Mouse (Mus musculus) adrenal gland, adult 8-10 months (tissue): ENCODE data around the gene 3110001I22Rik. TPM values are rescaled to one million over a fixed set of nuclear protein-coding genes. Genes with fewer than 3 reads are reported as not detected.
"Not testable (repeated sequence)": the region's sequence is repeated elsewhere in the genome, so short reads cannot be mapped to it uniquely, and the experiment has no call there.

ENCODE experiments used
- DNase-seq: peaks from one replicate; pipeline ENCODE4 v3.0.0; 2022
- total RNA-seq, 4 experiments: library from RNA; stranded (reverse); gene quantifications; 2 replicates each; pipeline ENCODE4 v1.2.4; 2022

Gene 3110001I22Rik
- 1 to 10 TPM; 5.2 to 6.8 (median 5.7) TPM for total RNA-seq

DNA sequence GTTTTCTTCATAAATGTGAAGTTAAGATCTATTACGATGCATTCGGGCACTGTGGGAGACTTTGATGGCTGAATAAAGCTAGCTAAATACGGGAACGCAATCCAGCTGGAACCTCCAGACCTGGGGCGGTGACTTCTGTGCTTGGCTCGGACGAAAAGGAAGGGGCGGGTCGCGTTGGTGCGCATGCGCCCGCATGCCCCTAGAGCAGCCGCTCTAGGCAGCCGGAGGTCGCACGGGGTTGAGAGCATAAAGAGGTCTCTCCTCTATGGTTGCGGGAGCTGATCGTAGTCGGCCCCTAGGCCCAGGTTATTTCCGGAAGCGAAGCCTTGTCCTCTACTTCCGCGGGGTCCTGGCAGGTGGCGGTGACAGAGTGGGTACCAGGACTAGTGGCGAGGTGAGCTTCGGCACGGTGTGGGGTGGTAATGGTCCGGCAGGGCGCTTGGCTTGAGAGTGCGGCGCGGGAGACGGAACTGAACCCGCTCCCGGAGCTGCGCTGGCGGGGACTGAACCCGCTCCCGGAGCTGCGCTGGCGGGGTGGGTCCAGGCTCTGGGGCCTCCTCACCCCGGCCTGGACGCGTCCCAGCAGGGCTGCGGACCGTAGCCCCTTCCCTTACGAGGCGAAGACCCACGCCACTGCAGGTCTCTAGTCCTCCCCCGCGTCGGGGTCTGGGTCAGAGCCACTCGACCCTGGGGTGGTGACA lies at the start of gene 3110001I22Rik, which contains the start of gene Bfar:
TSS of gene 3110001I22Rik (plus strand) at position 245 of the 701 bp plus-strand sequence.
TSS of gene Bfar (plus strand) at position 174 of the 701 bp plus-strand sequence.
- DNase-seq: peak; percentile 89

GRCm38 (mm10) chr16:13628345-13628744 lies 43.4 kb upstream of the 3110001I22Rik start:
- DNase-seq: no peak

- DNase-seq: not testable (repeated sequence)
These were observed 33.5 kb upstream of the 3110001I22Rik start for GRCm38 (mm10) chr16:13638198-13638597.

GRCm38 (mm10) chr16:13639508-13639907 lies 32.2 kb upstream of the 3110001I22Rik start:
- DNase-seq: no peak

GRCm38 (mm10) chr16:13640064-13640463 lies 31.7 kb upstream of the 3110001I22Rik start:
- no peak for DNase-seq

- DNase-seq: no peak
These were observed 27.3 kb upstream of the 3110001I22Rik start for GRCm38 (mm10) chr16:13644474-13644873.

GRCm38 (mm10) chr16:13645930-13646329 lies 25.8 kb upstream of the 3110001I22Rik start:
- no peak for DNase-seq

DNA sequence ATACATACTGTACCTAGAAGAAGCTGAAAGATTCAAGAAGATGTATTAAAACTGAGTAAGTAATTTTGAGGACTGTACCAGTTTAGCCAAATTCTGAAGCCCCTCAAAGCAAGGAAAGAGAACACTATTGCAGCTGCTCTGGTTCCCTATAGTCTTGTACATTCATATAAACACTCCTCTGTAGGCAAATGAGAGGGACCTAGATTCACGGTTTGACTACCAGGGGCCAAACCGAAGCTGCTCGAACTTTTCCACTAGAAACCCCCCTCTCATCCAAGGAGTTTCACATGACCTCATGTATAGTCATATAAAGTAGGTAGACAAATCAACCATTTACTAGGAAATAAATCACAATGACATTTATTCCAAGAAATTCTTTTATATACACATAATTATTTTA lies 12.8 kb upstream of the 3110001I22Rik start:
- no peak for DNase-seq

DNA sequence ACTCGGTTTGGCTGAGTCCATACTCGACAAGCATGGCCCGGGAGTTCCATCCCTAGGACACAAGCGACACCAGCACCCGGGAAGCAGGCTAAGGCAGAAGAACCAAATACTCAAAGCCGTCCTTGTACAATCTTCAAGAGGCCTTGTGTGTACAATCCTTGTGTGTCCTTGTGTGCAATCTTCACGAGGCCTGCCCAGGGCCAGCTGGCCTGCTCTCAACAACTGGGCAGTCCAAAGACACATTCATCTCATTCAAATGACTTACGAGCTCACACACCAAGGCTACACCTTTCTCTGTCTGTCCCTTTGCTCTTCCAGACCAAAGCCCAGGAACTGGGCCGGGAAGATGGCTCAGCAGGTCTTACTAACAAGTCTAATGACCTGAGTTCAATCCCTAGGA lies 11.0 kb upstream of the 3110001I22Rik start:
- peak; percentile 80 for DNase-seq

GRCm38 (mm10) chr16:13667878-13668343 lies 3.8 kb upstream of the 3110001I22Rik start, which contains the start of gene Parn:
Parn (minus strand) TSS chr16:13668170.
- peak; percentile 92 for DNase-seq

DNA sequence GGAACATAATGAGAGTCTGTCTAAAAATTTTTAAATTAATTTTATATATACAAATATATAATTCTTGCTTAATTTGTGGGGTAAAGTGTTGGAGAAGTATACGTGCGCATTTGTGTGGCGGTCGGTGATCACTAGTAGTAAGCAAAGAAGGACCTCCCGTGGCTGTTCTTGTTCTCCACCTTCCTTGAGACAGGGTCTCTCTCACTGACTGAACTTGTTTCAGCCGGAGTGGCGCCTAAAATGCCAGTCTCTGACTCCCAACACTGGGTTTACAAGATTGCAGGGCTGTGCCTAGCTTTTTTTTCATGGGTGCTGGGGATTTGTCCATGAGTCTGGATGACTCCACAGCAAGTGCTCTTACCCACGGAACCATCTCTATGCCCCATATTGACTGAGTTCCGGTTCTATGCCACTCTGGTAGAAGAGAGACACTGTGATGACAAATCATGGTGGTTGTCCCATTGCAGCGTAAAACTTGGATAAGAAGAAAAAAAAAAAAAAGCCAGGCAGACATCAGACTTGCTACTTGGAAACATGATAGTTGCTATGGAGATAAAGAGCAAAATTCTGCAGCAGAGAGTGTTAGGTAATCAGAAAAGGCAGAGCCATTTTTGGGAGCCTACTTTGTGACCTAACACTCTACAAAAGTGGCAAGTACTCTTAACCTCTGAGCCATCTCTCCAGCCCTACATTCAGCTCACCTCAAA lies 3.2 kb upstream of the 3110001I22Rik start:
- DNase-seq: no peak

DNA sequence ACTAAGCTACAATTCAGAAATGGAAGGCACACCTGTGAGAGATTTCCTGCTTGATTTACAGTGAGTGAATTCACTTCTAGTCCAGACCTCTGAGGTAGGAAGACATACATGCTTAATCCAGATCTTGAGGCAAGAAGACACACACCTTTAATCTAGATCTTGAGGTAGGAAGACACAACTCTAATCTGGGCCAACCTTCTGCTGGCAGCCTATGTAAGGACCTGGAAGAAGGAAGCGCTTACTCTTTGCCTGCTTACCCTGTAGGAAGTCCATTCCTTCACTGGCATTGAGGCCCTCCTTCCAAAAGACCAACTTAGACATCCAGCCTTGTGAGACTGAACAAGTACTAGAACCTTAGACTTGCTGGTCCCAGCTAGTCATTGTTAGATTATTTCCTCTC lies 2.4 kb upstream of the 3110001I22Rik start:
- no peak for DNase-seq

- not testable (repeated sequence) for DNase-seq
These were observed 833 bp upstream of the 3110001I22Rik start for GRCm38 (mm10) chr16:13670896-13671295.

- peak; percentile 59 for DNase-seq
These were observed 713 bp downstream of the 3110001I22Rik start for GRCm38 (mm10) chr16:13672386-13672898.

GRCm38 (mm10) chr16:13673114-13673513 lies 1.4 kb downstream of the 3110001I22Rik start:
- no peak for DNase-seq

- peak; percentile 21 for DNase-seq
These were observed 2.8 kb downstream of the 3110001I22Rik start for GRCm38 (mm10) chr16:13674511-13674910.

GRCm38 (mm10) chr16:13678601-13679319 lies 7.0 kb downstream of the 3110001I22Rik start:
- no peak for DNase-seq

DNA sequence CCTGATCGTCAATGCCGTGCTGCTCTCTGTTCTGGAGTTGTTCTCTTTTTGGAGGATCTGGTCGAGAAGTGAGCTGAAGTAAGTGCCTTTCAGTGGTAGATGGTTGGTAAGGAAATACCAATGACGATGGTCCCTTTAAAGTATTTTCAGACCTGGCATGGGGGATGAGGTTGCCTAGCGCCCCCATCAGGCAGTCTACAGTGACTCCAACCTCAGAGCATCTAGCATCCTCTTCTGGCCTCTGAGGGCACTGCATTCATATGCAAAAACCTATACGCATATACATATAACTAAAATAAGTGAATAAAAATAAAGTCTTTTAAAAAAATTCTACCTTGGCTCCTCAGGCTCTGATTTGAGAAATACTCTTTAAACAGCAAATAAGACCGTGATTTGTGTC lies 27.3 kb downstream of the 3110001I22Rik start:
- DNase-seq: no peak

GRCm38 (mm10) chr16:13702184-13702583 lies 30.5 kb downstream of the 3110001I22Rik start:
- DNase-seq: peak; percentile 6

GRCm38 (mm10) chr16:13704676-13705075 lies 32.9 kb downstream of the 3110001I22Rik start:
- no peak for DNase-seq

DNA sequence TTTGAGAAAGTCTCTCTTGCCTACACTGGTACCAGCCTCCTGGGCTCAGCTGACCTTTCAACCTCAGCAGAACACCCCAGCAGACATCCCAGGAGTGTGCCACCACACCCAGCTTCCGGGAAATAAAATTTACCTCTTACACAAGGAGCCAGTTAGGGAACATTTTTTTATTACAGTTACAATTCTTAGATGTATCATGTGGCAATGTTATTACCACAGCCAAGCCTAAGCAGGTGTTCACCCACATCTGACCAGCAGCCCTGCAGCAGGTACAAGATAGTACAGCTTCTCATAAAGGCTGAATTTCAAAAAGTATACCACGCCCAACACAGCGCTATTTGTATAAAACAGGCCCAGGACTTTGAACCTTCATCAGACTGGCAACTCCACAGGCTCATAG lies 43.2 kb downstream of the 3110001I22Rik start:
- no peak for DNase-seq

GRCm38 (mm10) chr16:13716821-13717553 lies 45.3 kb downstream of the 3110001I22Rik start:
- DNase-seq: no peak
